Mouse (Mus musculus) frontal cortex, postnatal 25 days (tissue): ENCODE results near the gene Carns1.

Experiments used
- DNase-seq, 2 experiments: peaks; one replicate each; pipeline ENCODE4 v3.0.0; 2022; ENCODE audit warnings: low spot score in 2 of 2

Gene Carns1

DNA sequence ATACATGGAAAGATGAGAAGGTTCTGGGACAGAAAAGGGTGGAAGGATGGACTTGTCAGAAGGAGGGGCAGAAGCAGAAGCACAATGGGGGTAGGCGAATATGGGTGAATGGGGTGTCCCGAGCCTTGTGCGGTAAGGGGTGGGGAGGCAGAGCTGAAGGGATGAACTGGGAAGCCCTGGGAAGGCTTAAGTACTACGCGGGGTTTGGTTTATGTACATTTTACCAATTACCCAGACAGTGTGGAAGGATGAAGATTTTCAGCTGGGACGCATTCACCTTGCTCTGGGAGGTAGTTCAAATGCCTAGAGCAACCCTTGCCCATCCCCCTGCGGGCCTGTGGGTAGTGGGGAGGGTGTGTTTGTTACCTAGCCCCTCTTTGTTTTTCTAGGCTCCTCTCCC, 26.9 kb upstream of the Carns1 start:
- no peak for DNase-seq

DNA sequence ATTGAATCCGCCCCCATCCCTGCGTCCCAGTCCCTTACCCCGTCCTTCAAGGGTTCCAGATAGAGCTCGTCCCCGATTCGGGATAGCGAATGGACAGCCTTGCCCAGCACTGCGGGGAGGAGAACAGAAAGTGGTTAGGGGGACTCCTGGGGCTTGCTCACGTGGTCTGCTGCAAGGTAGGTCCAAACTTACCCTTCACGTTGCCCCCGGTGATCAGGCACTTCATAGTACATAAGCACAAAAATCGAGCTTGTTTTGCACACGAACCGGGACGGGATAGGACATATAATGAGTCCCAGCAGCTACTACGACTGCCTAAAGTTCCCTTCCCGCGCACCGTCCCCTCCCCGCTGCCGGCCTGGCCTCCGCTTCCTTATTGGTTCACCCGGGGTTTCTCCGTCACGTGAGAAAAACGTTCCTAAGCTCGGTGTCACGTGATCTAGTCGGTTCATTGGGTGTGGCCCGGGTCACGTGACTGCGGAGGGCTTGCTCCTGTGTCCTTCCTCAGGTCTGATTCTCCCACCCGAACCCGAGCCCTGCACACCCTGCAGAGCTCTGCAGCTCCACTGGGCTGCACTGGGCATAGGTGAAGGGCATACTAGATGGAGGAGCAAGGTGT, 26.1 kb upstream of the Carns1 start, which contains the start of gene Rad9a:
Rad9a (minus strand) TSS at position 372 of the 619 bp plus-strand sequence.
- peak; percentile 83 to 93 for DNase-seq

DNA sequence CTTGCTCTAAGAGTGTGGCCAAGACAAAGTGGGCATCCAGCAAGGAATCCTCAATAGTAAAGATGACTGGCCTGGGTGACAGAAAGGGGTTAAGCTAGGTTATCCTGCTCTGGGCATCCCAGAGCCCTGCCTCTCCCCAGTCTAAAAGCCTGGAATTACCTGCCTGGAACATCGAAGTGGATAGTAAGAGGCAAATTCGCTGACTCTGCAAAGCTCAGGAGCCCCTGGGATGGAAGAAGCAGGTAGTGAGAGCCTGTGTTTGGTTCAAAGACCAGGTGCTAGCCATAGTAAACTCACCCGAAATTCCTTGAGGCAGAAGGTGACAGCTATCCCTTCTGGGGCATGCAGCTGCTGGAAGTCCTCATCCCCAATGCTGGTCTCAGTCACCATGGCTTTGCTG, 21.9 kb upstream of the Carns1 start:
- DNase-seq: no peak

GRCm38 (mm10) chr19:4196548-4196947, 21.3 kb upstream of the Carns1 start:
- DNase-seq: no peak

GRCm38 (mm10) chr19:4196048-4196447, 20.8 kb upstream of the Carns1 start:
- DNase-seq: no peak

- no peak for DNase-seq
Observed at GRCm38 (mm10) chr19:4194776-4195650, 19.7 kb upstream of the Carns1 start.

GRCm38 (mm10) chr19:4194021-4194724, 18.9 kb upstream of the Carns1 start:
- DNase-seq: no peak

GRCm38 (mm10) chr19:4193129-4193528, 17.9 kb upstream of the Carns1 start:
- DNase-seq: no peak

DNA sequence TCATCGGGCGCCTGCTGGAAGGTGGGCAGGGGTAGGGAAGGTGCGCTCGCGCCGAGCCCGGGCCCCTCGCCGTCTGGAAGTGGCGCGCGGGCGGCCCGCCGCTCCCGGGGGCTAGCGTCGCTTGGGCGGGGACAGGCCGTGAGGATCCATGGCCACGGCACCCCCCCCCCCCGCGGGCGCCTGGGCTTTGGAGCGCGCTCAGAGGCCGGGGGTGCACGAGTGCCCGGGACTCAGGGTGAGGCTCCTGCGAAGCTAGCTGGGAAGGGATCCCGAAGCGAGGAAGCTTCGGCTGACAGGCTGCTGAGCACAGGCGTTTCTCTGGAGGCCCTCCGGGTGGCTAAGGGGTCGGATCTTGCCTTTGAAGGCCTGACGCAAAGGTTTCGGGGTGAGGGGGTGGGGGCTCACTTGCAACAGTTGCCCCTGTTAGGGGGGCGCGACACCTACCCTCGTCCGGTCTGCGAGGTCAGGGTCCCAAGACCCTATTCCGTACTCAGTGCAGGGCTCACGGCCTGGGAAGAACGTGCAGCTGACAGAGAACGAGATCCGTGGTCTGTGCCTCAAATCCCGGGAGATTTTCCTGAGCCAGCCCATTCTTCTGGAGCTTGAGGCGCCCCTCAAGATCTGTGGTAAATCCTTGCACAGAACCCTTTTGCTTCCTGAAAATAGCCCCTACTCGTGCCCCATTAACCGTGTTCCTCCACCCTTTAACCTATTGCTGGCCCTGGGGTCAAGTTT, 17.1 kb upstream of the Carns1 start:
- DNase-seq: no peak

DNA sequence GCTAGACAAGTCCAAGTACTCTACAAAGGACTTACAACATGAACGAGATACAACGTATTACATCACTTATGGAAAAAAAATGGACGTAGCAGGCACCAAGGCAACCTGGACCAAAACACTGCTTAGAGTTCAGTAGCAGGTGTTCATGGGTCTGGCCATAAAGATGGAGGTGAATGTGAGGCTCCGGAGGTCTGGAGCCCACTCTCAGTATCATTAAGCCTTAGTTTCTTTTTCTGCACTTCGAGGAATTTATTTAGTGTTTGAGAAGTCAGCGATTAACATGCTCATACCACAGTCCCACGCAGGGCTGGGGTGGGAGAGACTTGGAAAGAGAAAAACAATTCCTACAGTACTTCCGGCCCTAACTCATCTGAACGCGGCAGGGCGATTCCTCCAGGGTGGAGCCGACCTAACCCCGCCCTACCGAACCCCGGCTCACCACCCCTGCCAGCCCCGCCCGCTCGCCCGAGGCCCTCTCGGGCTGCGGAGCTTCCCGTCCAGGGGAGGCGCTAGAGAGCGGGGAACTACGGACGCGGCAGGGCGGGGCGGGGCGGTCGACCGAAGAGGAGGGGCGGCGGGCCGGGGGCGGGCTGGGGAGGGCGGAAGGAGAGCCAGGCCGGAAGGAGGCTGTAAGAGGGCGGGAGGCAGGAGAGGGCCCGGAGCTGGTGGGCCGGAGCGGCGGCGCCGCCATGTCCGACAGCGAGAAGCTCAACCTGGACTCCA, 16.4 kb upstream of the Carns1 start, which contains the start of gene Ppp1ca:
Ppp1ca (plus strand) TSS at position 538 of the 723 bp plus-strand sequence.
- peak; percentile 70 to 88 for DNase-seq

- DNase-seq: no peak
Observed at GRCm38 (mm10) chr19:4190831-4191334, 15.6 kb upstream of the Carns1 start, which contains the start of gene Tbc1d10c. Gene Tbc1d10c (minus strand): TSS chr19:4191284.

- no peak for DNase-seq
Observed at GRCm38 (mm10) chr19:4189051-4189620, 13.9 kb upstream of the Carns1 start.

- no peak for DNase-seq
Observed at GRCm38 (mm10) chr19:4187303-4187702, 12.0 kb upstream of the Carns1 start.

GRCm38 (mm10) chr19:4184976-4185975, 10.0 kb upstream of the Carns1 start:
- no peak for DNase-seq

GRCm38 (mm10) chr19:4183689-4184088, 8.4 kb upstream of the Carns1 start:
- DNase-seq: no peak

DNA sequence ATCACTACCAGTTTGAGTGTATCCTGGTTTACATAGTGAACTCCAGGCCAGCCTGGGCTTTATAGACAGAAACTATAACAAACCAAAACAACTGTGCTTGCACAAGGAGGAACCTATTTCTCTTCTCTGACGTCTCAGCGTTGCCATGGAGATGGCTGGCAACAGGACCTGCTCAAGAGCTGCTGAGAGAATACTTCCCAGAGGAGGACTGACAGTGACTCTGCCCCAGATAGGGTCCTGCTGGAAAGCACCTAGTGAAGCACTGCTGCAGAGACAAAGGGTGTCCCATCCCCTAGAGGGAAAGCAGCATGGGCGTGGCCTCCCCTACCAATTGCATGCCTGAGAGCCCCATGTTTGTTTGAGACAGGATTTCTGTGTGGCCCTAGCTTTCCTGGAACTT, 6.6 kb upstream of the Carns1 start:
- peak; percentile 47 to 55 for DNase-seq

DNA sequence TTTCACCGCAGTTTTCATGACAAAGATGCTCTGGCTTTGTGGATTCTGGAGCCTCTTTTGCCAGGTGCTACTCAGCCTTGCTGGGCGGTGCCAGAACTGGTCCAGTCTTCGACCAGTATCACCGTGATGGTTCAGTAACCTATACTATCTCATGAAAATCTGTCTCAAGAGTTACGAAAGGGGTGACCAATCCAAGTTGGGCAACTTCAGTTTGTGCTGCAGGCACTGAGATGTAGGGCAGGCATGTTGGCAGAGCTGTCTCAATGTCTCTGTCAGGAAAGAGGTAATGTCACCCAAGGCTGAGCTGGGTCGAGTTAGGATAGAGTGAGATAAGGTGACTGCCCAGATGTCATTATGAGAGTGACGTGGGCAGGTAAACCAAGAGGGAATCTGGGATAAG, 5.1 kb upstream of the Carns1 start:
- DNase-seq: no peak

- DNase-seq: no peak
Observed at GRCm38 (mm10) chr19:4172925-4173324, 2.4 kb downstream of the Carns1 start.
